Mouse (Mus musculus) thymus, adult 2 months (tissue): ENCODE data around the gene Incenp.

Experiments used
- CTCF ChIP-seq: fragments of 200-500 bp; IDR thresholded peaks from 2 replicates; pipeline ENCODE4 v1.5.1; 2012; ENCODE audit warnings: mild to moderate bottlenecking, control low read depth, low read length, moderate library complexity, borderline replicate concordance; ENCODE audit not compliant: control insufficient read depth, poor library complexity, insufficient read depth; ENCODE audit errors: extremely low read depth
- POLR2A ChIP-seq: fragments of 200-500 bp; IDR thresholded peaks from 2 replicates; pipeline ENCODE4 v1.6.1; 2012; ENCODE audit warnings: mild to moderate bottlenecking, low read length, control low read depth, moderate library complexity; ENCODE audit not compliant: control insufficient read depth, poor library complexity, insufficient read depth; ENCODE audit errors: extremely low read depth

DNA sequence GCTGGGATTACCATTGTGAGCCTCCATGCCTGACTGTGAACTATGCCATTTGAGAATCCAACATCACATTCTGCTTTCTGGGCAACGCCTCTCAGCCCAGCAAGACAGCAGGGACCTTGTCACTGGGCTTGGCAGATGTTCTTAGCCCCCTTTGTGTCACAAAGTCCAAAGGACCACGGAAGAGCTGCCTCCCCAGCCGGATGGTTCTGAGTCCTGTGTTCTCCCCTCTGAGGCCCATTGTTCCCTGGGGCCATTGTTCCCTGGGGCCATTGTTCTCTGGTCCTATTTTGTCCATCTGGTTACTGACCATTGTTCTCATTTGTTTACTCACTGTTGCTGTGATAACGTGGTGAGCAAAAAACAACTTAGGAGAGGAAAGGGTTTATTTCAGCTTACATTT lies 41.6 kb upstream of the Incenp start:
- TF ChIP-seq POLR2A (no peak), CTCF (no peak)
